Mouse (Mus musculus) left cerebral cortex, postnatal 4 days (tissue): Measurements from ENCODE around the gene Olfr141. TPM values are rescaled to one million over a fixed set of nuclear protein-coding genes. Genes with fewer than 3 reads are reported as not detected.

ENCODE experiments used
- DNase-seq: peaks from one replicate; pipeline ENCODE4 v3.0.0-alpha.2; 2022
- intact Hi-C: fragments of 180-260 bp; cut with DNase I; formaldehyde crosslinking; loops from one replicate; pipeline ENCODE4 v1.15.1; 2025
- total RNA-seq, 2 experiments: library from RNA; stranded (reverse); gene quantifications; 2 replicates each; pipeline ENCODE4 v1.2.3; 2021

The Olfr141 gene
- total RNA-seq = not detected

- no peak for DNase-seq
- intact Hi-C loops = no loop called here
Measured at GRCm38 (mm10) chr2:86809918-86810317, at the start of gene Olfr141. Gene Olfr141 (minus strand): TSS chr2:86810018.

GRCm38 (mm10) chr2:86851596-86851995 lies 41.8 kb upstream of the Olfr141 start, which contains the start of gene Olfr1095:
Gene Olfr1095 (minus strand): TSS chr2:86851696.
- intact Hi-C loops = no loop called here
- DNase-seq = no peak

GRCm38 (mm10) chr2:86824363-86824762 lies 14.5 kb upstream of the Olfr141 start, which contains the start of gene Olfr1094:
Gene Olfr1094 (plus strand): TSS chr2:86824663.
- DNase-seq = no peak
- intact Hi-C loops = no loop called here

GRCm38 (mm10) chr2:86782179-86782578 lies 27.6 kb downstream of the Olfr141 start, which contains the start of gene Olfr1093:
Gene Olfr1093 (plus strand): TSS chr2:86782479.
- intact Hi-C loops = no loop called here
- DNase-seq = no peak

GRCm38 (mm10) chr2:86761050-86761449 lies 48.8 kb downstream of the Olfr141 start:
- intact Hi-C loops = no loop called here
- no peak for DNase-seq

GRCm38 (mm10) chr2:86758893-86759292 lies 50.9 kb downstream of the Olfr141 start, which contains the start of gene Olfr1090:
Gene Olfr1090 (minus strand): TSS chr2:86758993.
- DNase-seq = no peak
- intact Hi-C loops = no loop called here

Other genes with a start within 250 kb of the Olfr141 start
- gene Olfr1082, start 211.1 kb downstream of the Olfr141 start, total RNA-seq = not detected
- gene Olfr1084, start 170.3 kb downstream of the Olfr141 start, total RNA-seq = not detected
- gene Olfr1085, start 148.0 kb downstream of the Olfr141 start, total RNA-seq = not detected
- not detected for gene Olfr1086, start 129.9 kb downstream of the Olfr141 start, total RNA-seq
- gene Olfr1087, start 111.6 kb downstream of the Olfr141 start, total RNA-seq = not detected
- not detected for gene Olfr1089, start 76.3 kb downstream of the Olfr141 start, total RNA-seq
- not detected for gene Olfr1090, start 51.0 kb downstream of the Olfr141 start, total RNA-seq
- gene Olfr1093, start 27.5 kb downstream of the Olfr141 start, total RNA-seq = not detected
- not detected for gene Olfr1094, start 14.6 kb upstream of the Olfr141 start, total RNA-seq
- not detected for gene Olfr1095, start 41.7 kb upstream of the Olfr141 start, total RNA-seq
- gene Gm13723, start 64.8 kb upstream of the Olfr141 start, total RNA-seq = not detected
- not detected for gene Olfr1097, start 82.2 kb upstream of the Olfr141 start, total RNA-seq
- not detected for gene Olfr1098, start 114.5 kb upstream of the Olfr141 start, total RNA-seq
- gene Olfr1099, start 150.7 kb upstream of the Olfr141 start, total RNA-seq = not detected
- gene Olfr1100, start 169.9 kb upstream of the Olfr141 start, total RNA-seq = not detected
- not detected for gene Olfr1101, start 181.2 kb upstream of the Olfr141 start, total RNA-seq
- not detected for gene Olfr1102, start 188.4 kb upstream of the Olfr141 start, total RNA-seq
- not detected for gene Olfr1104, start 217.1 kb upstream of the Olfr141 start, total RNA-seq
- not detected for gene Olfr1105, start 226.5 kb upstream of the Olfr141 start, total RNA-seq
- gene Olfr1106, start 242.3 kb upstream of the Olfr141 start, total RNA-seq = not detected